Mouse (Mus musculus) olfactory bulb, adult 2 months (tissue): ENCODE results near the gene Tmem108. TPM values are rescaled to one million over a fixed set of nuclear protein-coding genes. Genes with fewer than 3 reads are reported as not detected.
A peak's percentile ranks its signal among the peaks of the same experiment; 100 is the strongest.

Experiments used
- H3K27ac ChIP-seq: fragments of 200-500 bp; 2 replicates; pipeline ENCODE4 v1.5.1; 2012; ENCODE audit warnings: low read depth, low read length; ENCODE audit not compliant: insufficient read depth
- H3K4me1 ChIP-seq: fragments of 200-500 bp; 2 replicates; pipeline ENCODE4 v1.6.1; 2012; ENCODE audit warnings: low read length; ENCODE audit not compliant: control insufficient read depth, insufficient read depth
- H3K4me3 ChIP-seq: fragments of 200-500 bp; 2 replicates; pipeline ENCODE4 v1.5.1; 2012; ENCODE audit warnings: mild to moderate bottlenecking, low read depth, low read length, moderate library complexity; ENCODE audit not compliant: insufficient read depth
- CTCF ChIP-seq: fragments of 200-500 bp; IDR thresholded peaks from 2 replicates; pipeline ENCODE4 v1.5.1; 2012; ENCODE audit warnings: low read depth, mild to moderate bottlenecking, low read length, moderate library complexity; ENCODE audit not compliant: insufficient read depth
- POLR2A ChIP-seq: fragments of 200-500 bp; IDR thresholded peaks from 2 replicates; pipeline ENCODE4 v1.6.1; 2012; ENCODE audit warnings: mild to moderate bottlenecking, low read depth, low read length, moderate library complexity; ENCODE audit not compliant: insufficient read depth
- WGBS: fragments of 180-500 bp; shearing (Covaris S2); methylation state at CpG from one replicate; pipeline ENCODE4 v1.1.7; 2018; 5-methylcytosine and 5-hydroxymethylcytosine counted together
- polyA plus RNA-seq: library from polyadenylated mRNA; stranded (reverse); fragments of >200 nt; gene quantifications from 2 replicates; pipeline ENCODE4 v1.2.4, GENCODE M21; 2012; ENCODE audit warnings: low replicate concordance; ENCODE audit not compliant: missing spikeins, insufficient read depth, insufficient read length

Tmem108 gene
- polyA plus RNA-seq, 1 experiment = not detected

GRCm38 (mm10) chr9:103485606-103486005, 276.0 kb downstream of the Tmem108 start:
- Histone ChIP-seq H3K27ac (no peak overlapping the region), H3K4me1 (peaks cover 9% of the 10 kb centered on the region), H3K4me3 (no peak overlapping the region)
- TF ChIP-seq CTCF (no peak), POLR2A (no peak)
- WGBS = 63% methylated on average over 8 of the region's 8 CpGs

- TF ChIP-seq CTCF (no peak), POLR2A (no peak)
- no peak overlapping the region for H3K4me3 ChIP-seq
- 57% methylated on average over 8 of the region's 8 CpGs for WGBS
- peaks cover 15% of the 10 kb centered on the region for H3K4me1 ChIP-seq
- H3K27ac ChIP-seq = no peak overlapping the region
Observed at GRCm38 (mm10) chr9:103480603-103481220, 280.9 kb downstream of the Tmem108 start.

- H3K4me1 ChIP-seq = peaks cover 15% of the 10 kb centered on the region
- WGBS = 62% methylated on average over 9 of the region's 9 CpGs
Observed at GRCm38 (mm10) chr9:103480044-103480576, 281.5 kb downstream of the Tmem108 start, which contains the start of gene Bfsp2. Gene Bfsp2 (minus strand): TSS chr9:103480420.

GRCm38 (mm10) chr9:103475414-103475813, 286.2 kb downstream of the Tmem108 start:
- WGBS = 90% methylated on average over 6 of the region's 6 CpGs
- Histone ChIP-seq H3K27ac (no peak overlapping the region), H3K4me3 (no peak overlapping the region), H3K4me1 (peaks cover 20% of the 10 kb centered on the region)
- TF ChIP-seq POLR2A = no peak
- no peak for TF ChIP-seq CTCF

More at GRCm38 (mm10) chr9:103480044-103480576, 281.5 kb downstream of the Tmem108 start, which contains the start of gene Bfsp2:
- TF ChIP-seq CTCF (no peak), POLR2A (no peak)
- H3K4me3 ChIP-seq = no peak within 1 kb of the TSS
- H3K27ac ChIP-seq = no peak within 1 kb of the TSS

GRCm38 (mm10) chr9:103473915-103474688, 287.5 kb downstream of the Tmem108 start:
- Histone ChIP-seq H3K4me3 (no peak overlapping the region), H3K27ac (peak overlapping the region; percentile 38; the same call in 1 of the 2 replicates), H3K4me1 (peaks cover 22% of the 10 kb centered on the region)
- TF ChIP-seq CTCF = no peak
- TF ChIP-seq POLR2A = no peak
- WGBS = 17% methylated on average over 13 of the region's 13 CpGs

- peaks cover 24% of the 10 kb centered on the region for H3K4me1 ChIP-seq
- TF ChIP-seq POLR2A = no peak
- no peak for TF ChIP-seq CTCF
- no peak overlapping the region for H3K27ac ChIP-seq
- WGBS = 64% methylated on average over 11 of the region's 11 CpGs
- H3K4me3 ChIP-seq = no peak overlapping the region
Observed at GRCm38 (mm10) chr9:103471784-103472183, 289.9 kb downstream of the Tmem108 start.

- peak overlapping the region; percentile 90 for H3K27ac ChIP-seq
- 51% methylated on average over 5 of the region's 5 CpGs for WGBS
- TF ChIP-seq POLR2A (no peak), CTCF (peak; percentile 62; the same call in 1 of the 2 replicates)
- peak overlapping the region; percentile 31; the same call in 1 of the 2 replicates for H3K4me3 ChIP-seq
- peaks cover 25% of the 10 kb centered on the region for H3K4me1 ChIP-seq
Observed at GRCm38 (mm10) chr9:103469516-103469915, 292.1 kb downstream of the Tmem108 start.

GRCm38 (mm10) chr9:103468911-103469310, 292.7 kb downstream of the Tmem108 start:
- WGBS = 43% methylated on average over 7 of the region's 7 CpGs
- H3K27ac ChIP-seq = peak overlapping the region; percentile 90
- peak overlapping the region; percentile 31 for H3K4me3 ChIP-seq
- H3K4me1 ChIP-seq = peaks cover 21% of the 10 kb centered on the region
- TF ChIP-seq POLR2A = no peak
- TF ChIP-seq CTCF = no peak

- no peak for TF ChIP-seq POLR2A
- no peak for TF ChIP-seq CTCF
- H3K27ac ChIP-seq = peak overlapping the region; percentile 29; the same call in 1 of the 2 replicates
- no peak overlapping the region for H3K4me3 ChIP-seq
- peaks cover 20% of the 10 kb centered on the region for H3K4me1 ChIP-seq
- WGBS = 45% methylated on average over 13 of the region's 13 CpGs
Observed at GRCm38 (mm10) chr9:103465711-103466220, 295.9 kb downstream of the Tmem108 start.
